Mouse (Mus musculus) thymus, postnatal 36 days (tissue): Measurements from ENCODE around the gene Dhrs1.

Source experiments
- DNase-seq, 2 experiments: peaks; one replicate each; pipeline ENCODE4 v3.0.0; 2022; ENCODE audit warnings: mixed read lengths in 2 of 2

Gene Dhrs1

DNA sequence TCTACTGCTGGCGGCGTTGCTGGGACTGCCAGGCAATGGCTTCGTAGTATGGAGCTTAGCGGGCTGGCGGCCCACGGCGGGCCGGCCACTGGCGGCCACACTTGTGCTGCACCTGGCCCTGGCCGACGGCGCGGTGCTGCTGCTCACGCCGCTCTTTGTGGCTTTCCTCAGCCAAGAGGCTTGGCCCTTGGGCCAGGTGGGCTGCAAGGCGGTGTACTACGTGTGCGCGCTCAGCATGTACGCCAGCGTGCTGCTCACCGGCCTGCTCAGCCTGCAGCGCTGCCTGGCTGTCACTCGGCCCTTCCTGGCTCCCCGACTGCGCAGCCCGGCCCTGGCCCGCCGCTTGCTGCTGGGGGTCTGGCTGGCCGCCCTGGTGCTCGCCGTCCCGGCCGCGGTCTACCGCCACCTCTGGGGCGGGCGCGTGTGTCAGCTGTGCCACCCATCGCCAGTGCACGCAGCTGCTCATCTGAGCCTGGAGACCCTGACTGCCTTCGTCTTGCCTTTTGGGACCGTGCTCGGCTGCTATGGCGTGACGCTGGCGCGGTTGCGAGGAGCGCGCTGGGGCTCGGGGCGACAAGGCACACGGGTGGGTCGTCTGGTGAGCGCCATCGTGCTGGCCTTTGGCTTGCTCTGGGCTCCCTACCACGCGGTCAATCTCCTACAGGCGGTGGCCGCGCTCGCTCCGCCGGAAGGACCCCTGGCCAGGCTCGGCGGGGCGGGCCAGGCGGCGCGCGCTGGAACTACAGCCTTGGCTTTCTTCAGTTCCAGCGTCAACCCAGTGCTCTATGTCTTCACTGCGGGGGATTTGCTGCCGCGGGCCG lies 16.7 kb upstream of the Dhrs1 start:
- peak in 1 of 2 experiments; percentile 31 for DNase-seq

DNA sequence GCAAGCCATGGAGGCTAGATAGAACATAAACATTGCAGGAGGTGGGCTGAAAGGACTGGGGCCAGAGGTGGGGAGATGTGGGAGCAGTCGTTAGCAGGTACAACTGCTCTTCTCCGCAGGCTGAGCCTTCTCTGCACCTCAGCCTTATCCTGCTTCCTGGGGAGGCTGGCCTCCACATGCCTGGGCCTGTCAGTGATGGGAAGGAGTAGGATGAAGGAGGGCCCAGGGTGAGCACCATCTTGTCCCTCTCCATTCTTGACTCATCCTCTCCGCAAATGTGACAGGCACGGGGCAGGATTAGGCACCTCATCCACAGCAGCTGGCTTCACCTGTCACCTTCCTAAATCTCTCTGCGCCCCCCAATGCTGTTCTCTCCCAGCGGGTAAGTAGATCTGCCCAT lies 15.7 kb upstream of the Dhrs1 start, which contains the start of gene Ltb4r2:
Ltb4r2 (plus strand) TSS at position 266 of the 400 bp plus-strand sequence.
- no peak for DNase-seq

DNA sequence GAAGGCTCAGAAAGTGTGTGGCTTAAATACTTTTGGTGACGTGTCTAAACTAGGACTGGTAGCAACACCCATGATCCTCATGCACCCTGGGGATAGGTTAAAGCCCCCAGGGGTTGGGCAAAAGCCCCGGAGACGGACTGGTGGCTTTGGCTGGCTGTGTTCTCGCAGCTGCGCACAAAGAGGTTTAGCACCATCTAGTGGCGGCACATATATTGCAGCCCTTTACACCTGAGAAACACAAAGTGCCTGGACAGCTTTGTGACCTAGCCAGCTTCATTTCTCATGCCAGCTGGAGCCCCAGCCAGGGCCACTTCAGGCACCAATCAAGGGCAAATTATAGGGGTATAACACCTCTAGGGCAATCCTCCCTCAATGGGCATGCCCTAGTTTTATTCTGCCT lies 14.7 kb upstream of the Dhrs1 start:
- DNase-seq: peak; percentile 77 to 83

DNA sequence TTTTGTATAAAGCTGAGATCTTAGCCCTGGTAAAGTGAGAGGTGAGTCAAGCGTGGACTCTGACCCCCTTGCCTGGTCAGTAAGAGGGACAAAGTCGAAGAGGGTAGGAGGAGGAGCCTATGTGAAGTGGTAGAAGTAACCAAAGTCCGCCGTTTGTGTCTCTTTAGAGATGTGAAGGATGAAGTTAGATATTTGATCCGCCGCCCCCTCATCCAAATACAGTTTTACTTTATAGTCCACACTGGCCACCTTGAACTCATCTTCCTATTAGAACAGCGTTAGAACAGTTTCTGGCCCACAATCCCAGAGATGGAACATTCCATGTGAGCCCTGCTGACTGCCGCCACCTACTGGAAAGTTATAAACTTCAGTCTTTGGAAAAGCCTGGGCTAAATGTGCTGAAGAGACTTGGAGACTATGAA lies 12.9 kb upstream of the Dhrs1 start, which contains the start of gene Cideb:
Cideb (minus strand) TSS at position 96 of the 422 bp plus-strand sequence.
- no peak for DNase-seq

DNA sequence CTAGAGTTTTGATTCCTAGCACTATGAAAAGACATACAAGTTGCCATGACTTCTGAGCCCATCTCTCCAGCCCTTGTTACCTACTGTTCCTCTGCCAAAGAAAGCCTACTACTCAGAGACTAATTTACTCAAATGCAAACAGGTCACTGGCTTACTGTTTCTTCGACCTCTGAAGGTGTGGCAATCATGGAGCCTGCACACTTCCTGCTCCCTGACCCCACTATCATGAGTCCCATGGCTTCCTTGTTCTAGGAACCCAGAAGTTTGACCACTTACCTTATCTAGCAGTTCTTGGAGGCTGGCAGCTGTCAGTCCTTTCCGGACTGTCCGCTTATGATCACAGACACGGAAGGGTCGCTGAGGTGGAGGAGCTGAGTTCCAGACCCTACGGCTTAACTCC lies 12.1 kb upstream of the Dhrs1 start:
- DNase-seq: no peak

DNA sequence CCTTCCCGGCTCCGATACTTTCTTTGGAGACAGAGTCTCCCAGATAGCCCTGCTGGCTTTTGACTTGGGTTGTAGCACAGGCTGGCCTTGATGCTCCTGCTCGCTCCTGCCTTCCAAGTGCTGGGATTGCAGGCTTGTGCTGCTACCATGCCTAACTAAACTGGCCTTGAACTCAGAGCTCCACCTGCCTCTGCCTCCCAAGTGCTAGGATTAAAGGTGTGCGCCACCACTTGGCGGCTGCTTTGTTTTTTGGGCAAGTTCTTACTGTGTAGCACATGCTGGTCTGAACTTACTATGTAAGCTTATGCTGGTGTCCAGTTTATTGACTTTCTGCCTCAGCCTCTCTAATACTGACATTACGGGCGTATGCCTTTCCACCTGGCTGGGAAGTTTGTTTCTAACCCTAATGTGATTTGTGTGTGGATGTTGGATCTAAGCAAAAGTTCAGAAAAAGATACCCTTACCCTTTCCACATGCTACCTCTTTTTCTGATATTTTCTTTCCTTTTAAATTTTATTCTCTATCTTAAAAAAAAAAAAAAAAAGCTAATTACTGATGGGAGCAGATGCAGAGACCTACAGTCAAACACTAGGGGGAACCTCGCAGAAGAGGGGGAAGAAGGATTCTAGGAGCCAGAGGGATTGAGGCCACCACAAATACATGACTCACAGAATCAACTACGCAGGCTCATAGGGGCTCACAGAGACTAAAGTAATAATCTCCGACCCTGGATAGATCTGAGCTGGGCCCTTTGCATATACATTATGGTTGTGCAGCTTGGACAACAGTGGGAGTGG lies 1.8 kb upstream of the Dhrs1 start:
- no peak for DNase-seq

DNA sequence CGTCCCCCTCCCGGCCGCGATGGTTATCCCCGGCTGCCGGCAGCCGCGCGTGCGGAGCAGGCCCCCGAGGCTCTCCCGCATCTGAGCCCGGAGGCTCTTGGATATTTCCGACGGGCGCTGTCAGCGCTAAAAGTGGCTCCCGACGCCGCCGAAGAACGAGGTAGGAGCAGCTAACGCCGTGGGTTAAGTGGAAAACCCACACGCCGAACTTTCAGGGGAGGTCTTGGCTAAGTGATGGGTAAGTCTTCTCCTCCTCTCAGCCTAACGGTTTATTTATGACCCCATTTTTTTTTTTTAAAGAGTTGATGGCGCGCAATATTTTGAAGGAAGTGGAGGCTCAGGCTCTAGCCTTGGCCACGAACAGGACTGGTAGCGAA lies 359 bp upstream of the Dhrs1 start:
- no peak for DNase-seq

DNA sequence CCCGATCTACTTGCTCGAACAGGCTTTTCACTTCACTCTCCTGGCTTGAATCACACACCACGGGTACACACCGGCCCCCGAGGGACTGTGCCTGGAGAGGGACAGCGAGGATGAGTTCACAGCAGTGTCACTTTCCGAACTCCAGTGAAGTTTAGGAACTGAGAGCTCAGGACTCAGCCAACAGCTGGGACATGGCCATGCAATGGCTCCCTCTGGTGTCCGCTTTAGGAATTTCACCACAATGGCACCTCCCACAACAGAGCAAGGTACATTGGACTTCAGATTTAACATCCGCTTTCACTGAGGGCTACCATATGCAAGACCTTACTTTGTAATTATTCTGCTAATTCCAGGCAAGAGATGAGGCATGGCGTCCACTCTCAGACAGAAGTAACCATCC lies 1.8 kb downstream of the Dhrs1 start:
- DNase-seq: peak; percentile 81 to 85

DNA sequence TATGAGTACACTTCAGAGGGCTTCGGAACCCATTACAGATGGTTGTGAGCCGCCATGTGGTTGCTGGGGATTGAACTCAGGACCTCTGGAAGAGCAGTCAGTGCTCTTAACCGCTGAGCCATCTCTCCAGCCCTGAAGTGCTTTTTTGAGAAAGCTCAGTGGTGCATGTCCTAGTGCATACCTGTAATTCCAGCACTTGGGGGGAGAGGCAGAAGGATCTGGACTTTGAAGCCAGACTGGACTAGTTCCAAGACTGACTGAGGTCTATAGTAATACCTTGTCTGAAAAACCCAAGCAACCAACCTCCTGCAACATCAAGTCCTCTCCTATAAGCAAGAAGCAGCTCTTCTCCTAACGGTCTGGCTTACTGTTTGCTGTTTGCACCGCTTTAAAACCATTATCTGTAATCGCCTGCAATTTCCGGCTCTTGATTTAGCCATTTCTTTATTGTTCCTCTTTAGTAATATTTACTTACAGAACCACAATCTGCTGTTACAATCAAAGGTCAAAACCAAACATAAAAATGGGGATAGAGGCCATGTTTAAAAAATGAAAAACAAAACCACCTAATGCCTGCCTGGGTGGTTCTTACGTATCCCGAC lies 8.3 kb downstream of the Dhrs1 start:
- DNase-seq: no peak

DNA sequence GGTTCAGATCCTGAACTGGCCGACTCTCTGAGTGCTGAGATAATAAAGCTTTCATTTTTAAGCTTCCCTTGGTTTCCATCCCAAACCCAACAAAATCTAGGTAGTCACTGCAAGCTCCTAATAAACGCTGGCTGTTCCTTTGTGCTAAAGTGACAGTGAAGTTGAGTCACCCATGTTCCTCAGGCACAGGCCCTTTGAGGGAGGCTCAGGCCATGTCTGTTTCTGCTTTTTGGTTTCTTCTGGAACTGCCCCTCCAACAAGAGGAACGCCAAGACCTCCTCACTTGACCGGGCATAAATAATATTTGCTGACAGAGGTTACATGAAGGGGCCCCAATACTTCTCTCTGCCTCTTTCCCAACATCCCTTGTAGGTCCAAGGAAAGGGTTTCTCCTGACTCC lies 9.7 kb downstream of the Dhrs1 start:
- no peak for DNase-seq

DNA sequence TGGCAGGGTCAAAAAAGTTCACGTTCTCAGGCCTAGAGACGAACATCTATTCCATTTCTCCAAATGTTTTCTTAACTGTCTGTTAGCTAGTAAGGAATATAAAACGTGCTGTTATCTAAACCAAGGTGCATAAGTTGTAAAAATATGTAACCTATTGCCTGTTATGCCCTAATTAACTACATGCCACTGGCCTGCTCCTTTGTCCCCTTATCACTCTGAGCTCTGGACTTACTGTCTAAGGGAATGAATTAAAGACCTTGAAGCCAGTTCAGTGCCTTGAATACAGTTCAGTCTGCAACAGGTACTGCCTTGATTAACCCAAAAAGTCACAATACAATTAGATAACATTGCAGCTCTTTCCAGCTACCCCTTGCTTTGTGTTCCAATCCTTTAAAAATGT lies 10.2 kb downstream of the Dhrs1 start:
- no peak for DNase-seq

DNA sequence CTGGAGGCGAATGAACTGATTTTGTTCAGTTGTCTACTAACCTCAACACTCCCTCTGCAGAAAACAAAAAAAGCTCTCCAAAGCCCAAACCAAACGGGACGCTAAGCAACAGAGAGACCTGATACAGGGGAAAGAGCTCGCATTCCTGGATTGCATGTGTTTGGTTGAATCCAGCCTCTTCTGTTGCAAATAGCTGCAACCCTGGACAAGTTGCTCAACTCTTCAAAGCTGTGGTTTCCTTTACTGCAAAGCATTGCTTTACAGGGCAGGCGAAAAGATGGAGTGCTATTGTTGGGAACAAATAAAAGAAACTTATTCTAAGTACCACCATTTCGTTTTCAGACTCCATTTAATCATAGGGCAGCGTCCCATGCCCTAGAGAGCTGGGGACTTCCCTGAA lies 10.6 kb downstream of the Dhrs1 start:
- DNase-seq: no peak

DNA sequence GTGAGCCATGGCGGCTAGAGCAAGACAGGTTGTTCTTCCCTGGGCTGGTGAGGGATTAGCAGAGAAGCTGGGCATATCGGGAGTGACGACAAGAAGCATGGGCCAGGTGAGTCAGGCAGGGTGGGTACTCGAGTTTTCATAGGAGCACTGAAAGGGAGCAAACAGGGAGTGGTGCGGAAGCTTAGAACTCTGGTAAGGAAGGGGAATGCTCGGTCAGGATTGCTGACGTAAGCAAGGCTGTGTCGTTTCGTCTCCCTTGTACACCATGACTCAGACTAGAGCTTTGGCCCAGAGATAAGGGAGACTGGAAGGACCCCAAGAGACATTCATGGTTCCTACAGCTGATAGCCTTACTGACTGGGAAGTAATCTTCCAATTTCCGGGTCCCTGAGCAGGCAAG lies 11.6 kb downstream of the Dhrs1 start:
- DNase-seq: no peak

DNA sequence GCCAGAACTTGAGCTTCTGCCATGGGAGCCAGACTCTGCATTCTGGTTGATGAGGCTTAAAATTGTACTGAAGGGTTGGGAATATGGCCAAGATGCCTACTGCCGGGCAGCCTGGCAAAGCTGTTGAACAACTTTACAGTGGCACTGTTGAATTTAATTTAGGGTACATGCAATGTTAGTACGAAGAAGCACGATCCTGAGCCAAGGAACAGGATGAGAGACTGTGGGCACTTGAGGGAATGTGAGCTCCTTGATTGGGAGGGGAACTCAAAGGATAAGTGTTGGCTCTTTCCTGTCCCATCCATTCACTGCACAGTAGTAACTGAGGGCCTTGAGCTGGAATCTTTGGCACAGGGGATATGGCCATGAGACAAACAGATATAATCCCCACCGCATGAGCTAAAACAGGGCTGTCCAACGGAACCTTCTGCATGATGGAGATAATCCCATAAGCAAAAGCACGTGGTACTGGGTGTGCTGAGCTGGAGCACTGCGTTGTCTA lies 14.9 kb downstream of the Dhrs1 start:
- no peak for DNase-seq

DNA sequence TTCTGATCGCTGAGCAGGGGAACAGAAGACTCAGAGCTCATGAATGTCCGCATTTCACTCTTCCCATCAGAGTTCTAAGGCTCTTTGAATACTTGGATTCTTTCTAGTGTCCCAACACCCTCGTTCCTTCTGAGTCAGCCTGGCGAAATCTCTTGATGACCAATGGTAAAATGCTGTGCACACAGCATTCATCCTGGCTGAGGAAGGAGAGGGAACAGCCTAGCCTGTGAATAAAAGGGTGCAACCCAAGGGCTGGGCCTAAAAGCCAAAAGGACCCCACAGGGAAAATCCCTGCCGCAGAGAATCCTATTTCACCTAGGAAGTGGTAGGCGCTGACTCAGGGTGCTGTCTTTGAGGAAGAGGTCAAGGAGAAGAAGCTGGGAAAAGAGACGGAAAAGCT lies 15.4 kb downstream of the Dhrs1 start:
- DNase-seq: no peak

DNA sequence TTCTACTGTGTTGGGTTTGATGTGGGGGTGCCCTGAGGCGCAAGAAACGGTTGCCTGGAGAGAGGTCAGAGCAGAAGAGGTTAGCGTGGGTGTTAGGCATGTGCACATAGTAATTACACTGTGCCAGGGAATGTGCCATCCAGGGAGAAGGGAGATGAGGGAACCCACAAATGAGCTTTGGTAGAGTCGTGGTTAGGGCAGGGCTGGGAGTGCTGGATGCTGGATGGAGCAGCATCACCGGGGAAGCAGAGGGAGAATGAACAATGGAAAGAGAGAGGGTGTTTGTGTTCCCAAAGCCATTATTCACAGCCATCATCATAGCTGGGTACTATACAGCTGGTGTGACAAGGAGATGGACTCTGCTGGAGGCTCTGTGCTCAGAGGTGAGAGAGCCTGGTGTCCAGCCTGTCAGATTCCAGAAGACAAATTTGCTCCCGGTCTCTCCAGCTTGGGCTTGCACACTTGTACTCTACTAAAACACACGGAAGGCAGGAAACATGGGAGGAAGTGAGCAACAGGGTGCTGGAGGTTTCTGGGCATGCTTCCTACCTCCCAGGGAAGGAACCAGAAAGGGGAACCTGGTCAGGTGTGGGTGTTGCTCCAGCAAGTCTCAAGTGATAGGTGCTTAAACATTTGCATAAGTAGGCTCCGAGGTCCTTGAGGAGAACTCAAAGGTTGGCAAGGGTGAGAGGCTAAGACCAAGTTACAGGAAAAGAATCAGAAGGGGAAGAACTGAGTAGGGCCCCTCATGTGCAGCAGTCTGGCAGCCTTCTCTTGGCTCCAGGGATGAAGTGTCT lies 17.4 kb downstream of the Dhrs1 start:
- no peak for DNase-seq

DNA sequence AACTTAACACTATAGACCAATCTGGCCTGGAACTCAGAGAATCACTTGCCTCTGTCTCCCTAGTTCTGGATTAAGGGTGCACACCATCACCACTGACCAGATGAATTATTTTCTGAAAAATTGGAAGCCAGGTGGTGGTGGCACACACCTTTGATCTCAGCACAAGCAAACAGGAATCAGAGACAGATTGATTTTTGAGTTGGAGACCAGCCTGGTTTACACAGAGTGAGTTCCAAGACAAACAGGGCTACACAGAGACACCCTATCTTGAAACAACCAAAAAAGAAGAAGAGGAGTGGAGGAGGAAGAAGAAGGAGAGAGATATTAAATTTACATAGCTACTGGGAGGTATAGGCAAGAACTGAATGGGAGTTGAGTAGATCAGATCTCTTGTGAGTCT lies 19.2 kb downstream of the Dhrs1 start:
- DNase-seq: no peak

DNA sequence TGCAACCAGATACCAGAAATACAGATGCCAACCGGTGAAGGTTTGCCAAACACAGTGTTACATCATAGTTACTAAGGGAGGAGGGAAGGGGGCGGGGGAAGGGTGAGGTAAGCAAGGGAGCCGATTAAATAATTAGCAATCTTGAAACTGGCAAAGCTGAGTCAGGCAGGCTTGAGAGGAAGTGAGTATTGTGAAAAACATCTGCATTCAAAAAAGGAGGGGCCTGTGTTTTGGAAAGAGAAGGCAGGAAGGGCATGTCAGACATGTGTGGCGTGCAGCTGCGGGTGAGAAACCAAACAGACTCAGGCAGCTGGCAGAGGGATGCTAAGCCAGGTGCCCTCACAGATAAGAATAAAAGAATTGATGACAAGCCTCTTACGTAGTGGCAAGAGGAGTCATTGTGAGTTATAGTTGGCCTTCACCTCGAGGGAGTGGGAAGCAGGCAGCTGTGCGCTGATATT lies 21.0 kb downstream of the Dhrs1 start:
- peak; percentile 71 to 85 for DNase-seq

DNA sequence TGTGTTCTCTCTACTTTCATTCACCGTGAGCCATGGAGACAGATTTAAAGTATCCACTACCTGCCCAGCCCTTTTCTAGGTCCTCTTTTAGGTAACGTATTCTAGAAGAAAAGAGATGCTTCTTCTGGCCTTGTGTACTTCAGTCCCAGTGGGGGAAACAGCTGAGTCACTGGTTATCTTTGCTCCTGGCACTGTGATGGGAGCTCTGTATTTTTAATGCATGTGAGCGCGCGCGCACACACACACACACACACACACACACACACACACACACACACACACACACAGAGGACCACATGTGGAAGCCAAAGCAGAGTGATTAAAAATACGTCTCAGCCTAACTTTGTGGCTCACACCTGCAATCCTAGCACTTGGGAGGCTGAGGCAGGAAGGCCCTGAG lies 22.1 kb downstream of the Dhrs1 start:
- DNase-seq: no peak

DNA sequence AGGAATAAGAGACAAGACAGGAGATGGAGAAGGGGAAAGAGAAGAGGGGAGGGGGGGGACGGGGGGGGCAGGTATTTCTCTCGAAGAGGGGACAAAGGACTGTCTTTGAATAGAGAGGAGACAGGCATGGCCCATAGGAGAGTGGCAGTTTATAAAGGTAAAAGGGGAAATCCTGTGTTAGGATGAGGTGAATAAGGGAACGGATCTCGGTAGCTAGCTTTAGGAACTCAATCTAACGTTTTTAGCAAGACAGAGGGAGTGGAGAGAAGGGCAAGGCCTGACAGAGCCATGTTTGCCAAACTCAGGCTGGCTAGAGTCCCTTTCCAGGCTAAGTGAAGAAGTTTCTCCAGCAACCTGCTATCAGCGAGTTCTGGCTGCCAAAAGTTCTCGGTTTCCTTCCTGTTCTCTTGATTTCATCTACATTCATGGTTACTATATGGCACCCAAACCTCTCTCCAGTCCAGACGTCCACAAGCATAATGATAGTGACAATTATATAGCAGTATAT lies 23.0 kb downstream of the Dhrs1 start:
- DNase-seq: no peak

DNA sequence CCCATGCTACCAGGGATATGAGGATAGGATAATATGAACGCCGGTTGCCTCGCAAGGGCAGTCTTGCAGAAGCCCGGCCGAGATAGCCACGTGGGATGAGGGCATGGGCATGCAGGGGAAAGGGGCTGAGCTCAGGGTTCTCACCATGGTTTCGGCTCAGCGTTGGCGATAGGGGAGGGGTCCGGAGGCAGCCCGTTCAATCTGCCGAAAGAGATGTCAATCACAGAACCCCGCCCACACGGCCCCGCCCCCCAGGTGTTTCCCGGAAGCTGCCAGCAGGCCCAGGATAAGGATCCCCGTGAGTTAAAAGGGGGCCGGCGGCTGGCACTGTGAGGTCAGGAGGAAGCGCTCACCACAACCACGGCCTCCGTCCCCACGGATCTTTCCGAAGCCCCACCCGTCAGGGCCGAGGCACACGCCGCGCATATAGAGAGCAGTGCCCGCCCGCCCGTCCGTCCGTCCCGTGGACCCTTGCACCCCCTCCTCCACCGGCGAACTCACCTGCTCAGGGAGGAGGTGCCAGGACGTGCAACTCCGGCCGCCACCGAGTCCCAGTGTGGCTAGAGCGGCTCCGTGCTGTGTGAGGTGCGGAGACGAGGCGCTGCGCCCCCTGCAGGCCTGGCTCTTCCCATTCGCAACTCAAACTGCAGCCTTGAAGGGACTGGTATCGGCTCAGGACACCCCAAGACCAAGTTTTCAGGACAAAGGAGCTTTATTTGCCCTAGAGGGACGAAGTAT lies 23.6 kb downstream of the Dhrs1 start, which contains the start of gene Rabggta:
Rabggta (minus strand) TSS at position 564 of the 738 bp plus-strand sequence.
- DNase-seq: peak; percentile 97 to 98
